Mouse (Mus musculus): ENCODE results near the gene Grin2b.

GRCm38 (mm10) chr6:135748412-135749076, 424.8 kb downstream of the Grin2b start:
- no peak for TF ChIP-seq EP300 (IDR thresholded peaks at IDR 0.05; ENCODE audit: low read depth)
- no peak for TF ChIP-seq CTCF (IDR thresholded peaks at IDR 0.05; ENCODE audit: low read depth)
